18 mouse cellular contexts compared by ENCODE assay signal in the genomic region with DNA sequence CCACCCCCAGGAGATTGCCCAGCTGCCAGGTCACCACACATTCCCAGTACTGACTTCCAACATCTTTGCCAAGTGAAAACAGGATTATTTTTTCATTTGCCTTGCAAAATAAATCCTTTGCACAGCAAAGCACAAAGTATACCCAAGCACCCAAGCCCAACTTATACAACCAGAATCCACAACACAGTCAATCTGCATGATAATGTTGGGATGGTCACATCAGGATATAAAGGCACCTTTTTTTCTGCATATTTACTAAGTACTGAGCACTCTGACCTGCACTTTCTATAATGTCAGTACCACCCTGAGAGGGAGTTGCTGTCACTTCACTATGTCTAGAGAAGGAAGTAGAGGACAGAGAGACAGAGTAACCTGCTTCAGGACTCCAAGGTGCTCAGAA.
"Had no signal": no experiment of that assay in that cellular context is flagged by ENCODE, and none has a peak within 500 bp of the region (broad histone marks: within the 10 kb centered on the region; RNA-seq: fewer than 3 reads in every experiment).

No protein-coding gene starts in this region.

- DNase-seq: cerebellum, adult 9-11 months; cerebellum, postnatal 10 days; cerebellum, postnatal 14 days; cerebellum, postnatal 25 days; cerebellum, postnatal 36 days; embryo, embryonic 11 days; forebrain, postnatal 0 days; gastrocnemius, adult 2 months; gastrocnemius, postnatal 10 days; gastrocnemius, postnatal 14 days; gastrocnemius, postnatal 25 days; gastrocnemius, postnatal 36 days; heart, adult 18-20 months; heart, adult 2 months had no signal

- ATAC-seq: forebrain, embryonic 13.5 days; forebrain, embryonic 14.5 days; forebrain, embryonic 15.5 days; forebrain, embryonic 16.5 days; forebrain, postnatal 0 days had no signal
